Mouse (Mus musculus) kidney, adult 2 months (tissue): ENCODE measurements around the gene D10Wsu102e.

Experiments
- CTCF ChIP-seq: fragments of 200-500 bp; conservative IDR thresholded peaks from 2 replicates; pipeline ENCODE4 v1.5.1; 2011; ENCODE audit warnings: low read depth, mild to moderate bottlenecking, control low read depth, low read length, moderate library complexity, mixed read lengths; ENCODE audit not compliant: insufficient read depth, insufficient read length
- POLR2A ChIP-seq: fragments of 200-500 bp; IDR thresholded peaks from one replicate; pipeline ENCODE4 v1.6.1; 2011; ENCODE audit warnings: low read depth, low read length, control low read depth

- TF ChIP-seq POLR2A (no peak), CTCF (no peak)
Measured at GRCm38 (mm10) chr10:83405711-83406110, 45.7 kb downstream of the D10Wsu102e start.
